Mouse (Mus musculus) cerebellum, adult 2 months (tissue): ENCODE results near the gene Ifnlr1.

Experiments
- CTCF ChIP-seq: fragments of 200-500 bp; IDR thresholded peaks from 2 replicates; pipeline ENCODE4 v1.5.1; 2011; ENCODE audit warnings: low read depth, mild to moderate bottlenecking, control low read depth, low read length, moderate library complexity, borderline replicate concordance; ENCODE audit not compliant: insufficient read depth
- POLR2A ChIP-seq: fragments of 200-500 bp; IDR thresholded peaks from 2 replicates; pipeline ENCODE4 v1.6.1; 2011; ENCODE audit warnings: low read length, control low read depth, borderline replicate concordance; ENCODE audit not compliant: insufficient read depth

DNA sequence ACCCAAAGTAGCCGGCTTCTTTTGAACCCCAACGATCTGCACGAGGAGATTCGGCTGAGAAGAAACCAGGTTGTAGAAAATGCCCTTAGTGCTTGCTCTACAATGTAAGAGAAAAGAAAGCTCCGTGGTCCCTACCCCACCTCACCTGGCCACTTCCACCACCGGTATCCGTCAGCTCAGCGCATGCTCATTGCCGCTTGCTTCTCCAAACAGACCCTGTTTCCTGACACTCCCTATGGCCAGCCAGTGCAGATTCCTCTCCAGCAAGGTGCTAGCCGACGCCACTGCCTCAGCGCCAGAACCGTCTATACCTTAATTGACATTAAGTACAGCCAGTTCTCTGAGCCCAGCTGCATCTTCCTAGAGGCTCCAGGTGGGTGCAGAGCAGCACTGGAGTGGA, 17.4 kb downstream of the Ifnlr1 start:
- TF ChIP-seq CTCF (no peak), POLR2A (no peak)
